Mouse (Mus musculus) forebrain, embryonic 16.5 days (tissue): ENCODE measurements around the gene Nfx1. TPM values are rescaled to one million over a fixed set of nuclear protein-coding genes. Genes with fewer than 3 reads are reported as not detected.

Experiments
- ATAC-seq: fragments of 200-750 bp; cut with Nextera tagmentation; 2 replicates; pipeline ENCODE4 v1.8.0; 2017; ENCODE audit warnings: mild to moderate bottlenecking, moderate library complexity
- H3K27ac ChIP-seq: fragments of 300-500 bp; sonication (generic); 2 replicates; pipeline ENCODE4 v1.5.1; 2014; ENCODE audit warnings: low read length, control low read depth
- H3K27me3 ChIP-seq: fragments of 300-500 bp; sonication (generic); replicated peaks from 2 replicates; pipeline ENCODE4 v1.6.1; 2014; ENCODE audit warnings: low read length; ENCODE audit not compliant: control insufficient read depth, insufficient read depth
- H3K36me3 ChIP-seq: fragments of 300-500 bp; sonication (generic); 2 replicates; pipeline ENCODE4 v1.6.1; 2014; ENCODE audit not compliant: control insufficient read depth, insufficient read depth
- H3K4me1 ChIP-seq: fragments of 300-500 bp; sonication (generic); replicated peaks from 2 replicates; pipeline ENCODE4 v1.6.1; 2014; ENCODE audit warnings: low read length; ENCODE audit not compliant: control insufficient read depth, insufficient read depth
- H3K4me2 ChIP-seq: fragments of 300-500 bp; sonication (generic); 2 replicates; pipeline ENCODE4 v1.6.1; 2014; ENCODE audit warnings: mild to moderate bottlenecking, low read length, control low read depth
- H3K4me3 ChIP-seq: fragments of 300-500 bp; sonication (generic); replicated peaks from 2 replicates; pipeline ENCODE4 v1.5.1; 2014; ENCODE audit warnings: mild to moderate bottlenecking, low read length, control low read depth
- H3K9ac ChIP-seq: fragments of 300-500 bp; sonication (generic); replicated peaks from 2 replicates; pipeline ENCODE4 v1.6.1; 2014; ENCODE audit warnings: low read depth, low read length, control low read depth
- H3K9me3 ChIP-seq: fragments of 300-500 bp; sonication (generic); 2 replicates; pipeline ENCODE4 v1.6.1; 2016; ENCODE audit warnings: low read length; ENCODE audit not compliant: control insufficient read depth
- WGBS: fragments of 180-500 bp; shearing (Covaris S2); extraction: QIAGEN DNeasy Blood & Tissue Kit; methylation state at CpG from one replicate; pipeline ENCODE4 v1.1.7; 2014; 5-methylcytosine and 5-hydroxymethylcytosine counted together
- polyA plus RNA-seq: library from polyadenylated mRNA; unstranded; fragments of >200 nt; fragmentation: Nextera tagmentation; extraction: Ambion mirVana; gene quantifications from 2 replicates; pipeline ENCODE4 v1.2.1, GENCODE M21; 2015

The Nfx1 gene
- polyA plus RNA-seq, 1 experiment from 2014 or later, result 141 TPM

DNA sequence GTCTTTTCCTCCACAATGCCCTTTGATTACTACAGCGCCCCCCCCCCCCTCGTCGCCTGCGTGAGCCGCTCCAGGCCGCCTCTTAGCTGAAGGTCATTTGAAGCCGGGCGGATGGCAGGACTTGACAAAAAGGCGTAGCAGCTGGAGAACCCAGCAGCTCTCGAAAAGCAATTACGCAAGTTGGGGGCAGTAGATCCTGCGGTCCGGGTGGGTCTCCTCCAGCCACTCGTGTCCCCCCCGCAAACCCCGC lies 189 bp upstream of the Nfx1 start:
- Histone ChIP-seq H3K27ac (peak overlapping the region; percentile 89), H3K36me3 (peaks cover 8% of the 10 kb centered on the region), H3K9me3 (no peaks in the 10 kb centered on the region), H3K9ac (peak overlapping the region; percentile 92), H3K4me3 (peak overlapping the region; percentile 97), H3K4me1 (peaks cover 15% of the 10 kb centered on the region), H3K27me3 (no peaks in the 10 kb centered on the region), H3K4me2 (peak overlapping the region; percentile 73)
- 0% methylated on average over 16 of the region's 16 CpGs for WGBS
- no peak; the same call in 1 of the 2 replicates for ATAC-seq

DNA sequence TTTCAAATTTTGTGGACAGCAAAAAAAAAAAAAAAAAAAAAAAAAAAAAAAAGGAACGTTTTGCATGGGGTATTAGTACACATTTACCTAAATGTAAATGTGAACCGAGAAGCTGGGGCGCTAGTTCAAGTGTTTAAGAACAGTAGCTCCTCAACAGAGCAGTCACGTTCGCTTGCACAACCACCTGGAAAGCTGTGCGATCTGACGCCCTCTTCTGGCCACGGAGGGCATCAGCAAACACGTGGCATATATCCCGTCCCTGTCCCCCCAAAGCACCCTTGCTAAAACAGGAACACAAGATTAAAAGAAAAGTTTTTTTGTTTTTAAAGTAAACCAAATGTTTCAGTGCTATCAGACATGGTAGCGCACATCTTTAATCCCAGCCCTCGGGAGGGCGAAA lies 1.0 kb downstream of the Nfx1 start:
- Histone ChIP-seq H3K36me3 (peaks cover 2% of the 10 kb centered on the region; the same call in 1 of the 2 replicates), H3K27me3 (no peaks in the 10 kb centered on the region), H3K4me3 (peak overlapping the region; percentile 97), H3K27ac (no peak overlapping the region), H3K4me1 (peaks cover 15% of the 10 kb centered on the region), H3K9me3 (no peaks in the 10 kb centered on the region), H3K9ac (peak overlapping the region; percentile 92; the same call in 1 of the 2 replicates), H3K4me2 (peak overlapping the region; percentile 81)
- ATAC-seq, result no peak
- 23% methylated on average over 13 of the region's 13 CpGs for WGBS

DNA sequence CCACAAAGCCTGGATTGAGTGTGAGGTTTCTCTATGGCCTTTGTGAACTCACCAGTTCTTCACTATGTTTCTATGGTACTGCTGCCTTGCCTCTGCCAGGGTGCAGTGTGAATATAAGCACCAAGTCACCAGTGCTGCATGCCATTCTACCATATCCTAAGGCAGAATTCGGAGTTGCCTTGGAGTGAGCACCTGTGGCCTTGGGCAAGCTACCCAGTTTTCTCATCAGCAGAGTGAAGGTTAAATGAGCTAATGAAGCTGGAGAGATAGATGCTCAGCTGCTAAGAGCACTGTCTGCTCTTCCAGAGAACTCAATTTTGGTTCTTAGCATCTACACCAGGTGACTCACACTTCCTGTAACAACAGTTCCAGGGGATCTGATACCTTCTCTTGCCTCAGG lies 3.3 kb downstream of the Nfx1 start:
- H3K27ac ChIP-seq, result no peak overlapping the region
- no peak overlapping the region for H3K4me3 ChIP-seq
- H3K4me1 ChIP-seq, result peaks cover 15% of the 10 kb centered on the region
- no peaks in the 10 kb centered on the region for H3K27me3 ChIP-seq
- H3K9ac ChIP-seq, result no peak overlapping the region
- no peak for ATAC-seq
- WGBS, result 97% methylated on average over 1 of the region's 1 CpGs
- peaks cover 11% of the 10 kb centered on the region; the same call in 1 of the 2 replicates for H3K36me3 ChIP-seq
- no peaks in the 10 kb centered on the region for H3K9me3 ChIP-seq
- H3K4me2 ChIP-seq, result no peak overlapping the region

DNA sequence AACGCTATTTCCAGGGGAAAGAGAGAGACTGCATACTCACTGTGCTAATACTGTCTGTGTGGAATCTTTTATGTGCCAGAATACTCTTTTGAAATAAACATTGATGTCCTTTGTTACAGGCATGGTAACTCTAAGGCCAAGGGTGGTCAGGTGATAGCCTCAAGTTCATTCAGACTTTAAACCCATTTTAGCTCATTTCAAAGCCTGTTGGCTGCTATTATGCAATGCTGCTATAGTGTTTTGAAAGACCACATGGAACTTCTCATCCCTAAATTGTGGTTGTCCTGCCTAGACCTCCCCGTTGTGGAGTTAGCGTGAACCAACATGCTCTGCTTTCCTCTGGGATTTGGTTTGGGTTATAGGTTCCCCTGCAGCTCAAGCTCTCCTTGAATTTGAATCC lies 5.0 kb downstream of the Nfx1 start:
- Histone ChIP-seq H3K4me1 (peaks cover 8% of the 10 kb centered on the region), H3K9ac (no peak overlapping the region), H3K4me2 (no peak overlapping the region), H3K9me3 (no peaks in the 10 kb centered on the region), H3K36me3 (peaks cover 21% of the 10 kb centered on the region; the same call in 1 of the 2 replicates), H3K27ac (no peak overlapping the region), H3K4me3 (no peak overlapping the region), H3K27me3 (no peaks in the 10 kb centered on the region)
- no peak for ATAC-seq
- 94% methylated on average over 3 of the region's 3 CpGs for WGBS

DNA sequence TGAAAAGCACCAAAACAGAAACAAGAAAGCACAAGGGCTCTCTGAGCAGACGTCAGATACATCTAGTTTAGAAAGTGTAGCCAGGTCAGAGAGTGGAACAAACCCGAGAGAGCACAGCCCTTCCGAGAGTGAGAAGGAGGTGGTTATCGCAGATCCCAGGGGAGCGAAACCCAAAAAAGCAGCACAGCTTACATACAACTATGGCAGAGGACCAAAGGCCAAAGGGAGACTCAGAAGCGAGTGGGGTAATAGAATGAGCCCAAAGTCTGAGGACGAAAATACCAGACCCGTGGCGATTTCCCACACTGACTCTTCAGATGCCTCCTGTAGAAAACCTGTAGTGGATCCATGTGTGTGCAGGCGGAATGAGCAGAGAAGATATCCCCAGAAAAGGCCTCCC lies 5.9 kb downstream of the Nfx1 start:
- no peak overlapping the region for H3K27ac ChIP-seq
- WGBS, result 94% methylated on average over 10 of the region's 10 CpGs
- H3K36me3 ChIP-seq, result peaks cover 21% of the 10 kb centered on the region; the same call in 1 of the 2 replicates
- no peak overlapping the region for H3K9ac ChIP-seq
- ATAC-seq, result no peak
- no peak overlapping the region for H3K4me3 ChIP-seq
- no peak overlapping the region for H3K4me2 ChIP-seq
- no peaks in the 10 kb centered on the region for H3K9me3 ChIP-seq
- no peaks in the 10 kb centered on the region for H3K27me3 ChIP-seq
- H3K4me1 ChIP-seq, result peaks cover 8% of the 10 kb centered on the region

DNA sequence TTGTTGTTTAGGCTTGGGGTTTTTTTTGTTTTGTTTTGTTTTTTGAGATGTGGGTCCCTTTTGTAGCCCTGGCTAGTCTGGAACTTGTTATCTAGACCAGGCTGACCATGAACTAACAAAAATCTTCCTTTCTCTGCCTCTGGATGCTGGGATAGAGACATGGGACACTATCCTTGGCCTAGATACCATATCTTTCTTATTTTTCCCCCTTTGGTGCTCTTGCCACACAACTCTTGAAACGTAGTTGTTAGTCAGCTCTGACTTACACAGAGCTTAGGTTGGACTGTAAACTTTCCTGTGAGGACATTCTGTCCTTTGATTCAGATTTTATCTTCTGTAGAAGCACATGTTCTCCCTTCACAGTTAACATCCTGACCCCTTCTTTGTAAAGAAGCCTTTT lies 8.7 kb downstream of the Nfx1 start:
- Histone ChIP-seq H3K4me2 (no peak overlapping the region), H3K4me3 (no peak overlapping the region), H3K27me3 (no peaks in the 10 kb centered on the region), H3K9me3 (no peaks in the 10 kb centered on the region), H3K9ac (no peak overlapping the region), H3K4me1 (no peaks in the 10 kb centered on the region), H3K27ac (no peak overlapping the region), H3K36me3 (peaks cover 21% of the 10 kb centered on the region; the same call in 1 of the 2 replicates)
- ATAC-seq, result no peak
- 100% methylated on average over 1 of the region's 1 CpGs for WGBS

DNA sequence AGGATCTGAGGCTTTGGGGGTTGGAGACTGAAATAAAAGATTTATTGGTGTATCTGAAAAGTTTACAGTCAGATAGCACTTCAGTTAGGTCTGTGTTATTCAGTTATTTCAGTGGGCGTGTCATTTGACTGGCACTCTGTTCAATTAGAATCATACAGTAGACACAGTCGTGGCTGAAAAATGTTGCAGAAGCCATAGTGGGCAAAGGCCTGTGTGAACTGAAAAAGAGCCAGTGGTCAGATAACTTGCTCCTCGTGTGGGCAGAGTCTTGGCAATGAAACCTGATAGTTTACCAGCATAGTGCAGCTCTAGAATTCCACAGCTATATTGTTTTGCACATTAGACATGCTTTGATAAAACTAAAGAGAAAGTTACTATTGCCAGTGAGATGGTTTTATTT lies 11.8 kb downstream of the Nfx1 start:
- peaks cover 31% of the 10 kb centered on the region for H3K36me3 ChIP-seq
- WGBS, result 87% methylated on average over 3 of the region's 3 CpGs

DNA sequence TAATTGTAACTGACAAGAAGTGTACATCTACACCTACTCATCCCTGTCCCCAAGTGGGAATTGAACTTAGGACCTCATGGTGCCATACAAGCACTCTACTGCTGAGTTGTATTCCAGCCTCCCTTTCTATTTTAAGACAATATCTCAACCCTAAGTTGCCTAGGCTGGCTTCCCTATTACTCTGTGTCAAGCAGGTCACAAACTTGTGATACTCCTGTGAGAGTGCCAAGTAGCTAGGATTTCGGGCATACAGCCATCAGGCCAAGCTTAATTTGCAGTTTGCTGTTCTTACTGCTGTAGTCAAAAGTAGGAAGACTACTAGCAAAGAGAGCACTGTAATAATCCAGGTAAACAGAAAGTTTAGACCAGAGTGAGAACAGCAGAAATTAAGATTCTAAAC lies 13.0 kb downstream of the Nfx1 start:
- H3K36me3 ChIP-seq, result peaks cover 36% of the 10 kb centered on the region

More for the DNA sequence above, 11.8 kb downstream of the Nfx1 start:
- no peak overlapping the region for H3K4me2 ChIP-seq
- H3K27ac ChIP-seq, result no peak overlapping the region
- H3K9ac ChIP-seq, result no peak overlapping the region
- no peaks in the 10 kb centered on the region for H3K9me3 ChIP-seq
- no peaks in the 10 kb centered on the region for H3K27me3 ChIP-seq
- no peaks in the 10 kb centered on the region for H3K4me1 ChIP-seq
- no peak overlapping the region for H3K4me3 ChIP-seq
- ATAC-seq, result no peak

DNA sequence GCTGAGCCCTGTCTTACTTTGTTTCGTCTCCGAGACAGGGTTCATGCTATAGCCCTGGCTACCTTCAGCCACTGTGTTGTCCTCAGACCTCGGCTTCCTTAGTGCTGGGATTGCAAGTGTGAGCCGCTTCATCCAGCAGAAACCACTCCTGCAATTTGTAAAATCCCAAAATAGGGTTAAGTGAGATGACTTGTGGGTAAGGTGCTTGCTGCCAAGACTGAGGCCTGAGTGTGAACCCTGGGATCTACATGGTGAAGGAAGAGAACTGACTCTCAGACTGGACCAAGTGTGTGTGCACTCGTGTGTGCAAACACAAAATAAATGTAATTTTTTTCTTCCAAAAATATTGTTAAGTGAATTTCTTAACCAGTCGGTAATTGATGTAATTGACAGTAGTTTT lies 18.9 kb downstream of the Nfx1 start:
- Histone ChIP-seq H3K4me1 (no peaks in the 10 kb centered on the region), H3K36me3 (peaks cover 66% of the 10 kb centered on the region), H3K4me2 (no peak overlapping the region), H3K9ac (no peak overlapping the region), H3K27me3 (no peaks in the 10 kb centered on the region), H3K4me3 (no peak overlapping the region), H3K27ac (no peak overlapping the region), H3K9me3 (no peaks in the 10 kb centered on the region)
- no peak for ATAC-seq
- 90% methylated on average over 6 of the region's 6 CpGs for WGBS

More for the DNA sequence above, 13.0 kb downstream of the Nfx1 start:
- Histone ChIP-seq H3K27ac (no peak overlapping the region), H3K9ac (no peak overlapping the region), H3K4me1 (no peaks in the 10 kb centered on the region), H3K27me3 (no peaks in the 10 kb centered on the region), H3K4me3 (no peak overlapping the region), H3K9me3 (no peaks in the 10 kb centered on the region), H3K4me2 (no peak overlapping the region)
- no peak for ATAC-seq
- 93% methylated on average over 1 of the region's 1 CpGs for WGBS

DNA sequence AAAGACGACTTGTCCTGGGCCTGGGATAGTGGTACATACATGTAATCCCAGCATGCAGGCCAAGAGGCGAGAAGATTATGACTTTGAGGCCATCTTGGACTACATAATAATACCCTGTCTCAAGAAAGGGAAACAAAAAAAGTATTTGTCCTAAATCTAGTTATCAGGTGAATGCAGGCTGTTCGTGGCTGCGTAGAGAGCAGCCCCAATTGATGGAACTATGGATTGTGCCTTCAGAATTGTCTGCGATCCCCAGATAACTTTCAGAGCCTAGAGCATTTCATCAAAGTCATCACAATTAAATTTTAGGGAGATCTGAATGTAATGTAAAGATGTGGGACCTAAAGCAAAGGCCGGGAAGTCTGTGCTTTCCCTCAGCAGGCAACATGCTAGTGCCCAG lies 25.6 kb downstream of the Nfx1 start:
- no peak overlapping the region for H3K9ac ChIP-seq
- H3K9me3 ChIP-seq, result no peaks in the 10 kb centered on the region
- WGBS, result 97% methylated on average over 6 of the region's 6 CpGs
- no peak overlapping the region for H3K4me2 ChIP-seq
- H3K27ac ChIP-seq, result no peak overlapping the region
- no peaks in the 10 kb centered on the region for H3K27me3 ChIP-seq
- no peaks in the 10 kb centered on the region for H3K4me1 ChIP-seq
- peaks cover 69% of the 10 kb centered on the region for H3K36me3 ChIP-seq
- no peak overlapping the region for H3K4me3 ChIP-seq
- ATAC-seq, result no peak
